Mouse (Mus musculus) yolk sac, embryonic 10.5 days (tissue): Measurements from ENCODE around the gene Pgm5.

Source experiments
- DNase-seq: peaks from one replicate; pipeline ENCODE4 v3.0.0-alpha.2; 2017; ENCODE audit warnings: low spot score

Gene Pgm5

DNA sequence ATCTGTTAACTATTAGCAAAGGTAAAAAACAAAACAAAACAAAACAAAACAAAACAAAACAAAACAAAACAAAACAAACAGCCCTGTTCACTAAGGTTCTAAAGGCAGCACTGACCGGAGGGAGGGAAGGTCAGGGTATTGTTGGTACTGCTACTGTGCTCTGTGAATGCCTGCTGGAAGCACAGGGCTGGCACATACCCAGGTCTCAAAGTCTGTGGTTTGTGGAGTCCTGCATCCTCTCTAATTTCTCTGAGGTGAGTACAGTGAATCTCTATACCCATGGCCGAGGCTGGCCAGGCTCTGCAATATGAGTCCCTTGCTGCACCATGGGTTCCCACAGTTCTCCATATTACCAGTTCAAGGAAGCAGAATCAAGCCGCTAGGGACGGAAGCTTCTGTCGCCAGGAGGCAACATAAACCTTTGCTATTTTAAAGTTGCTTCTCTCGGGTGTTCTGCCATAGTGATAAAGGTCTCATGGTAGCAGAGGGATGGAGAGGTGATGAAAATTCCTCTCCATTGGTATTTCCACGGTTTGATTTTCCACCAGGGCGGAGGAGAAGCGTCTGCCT lies 208.3 kb downstream of the Pgm5 start:
- DNase-seq: no peak

DNA sequence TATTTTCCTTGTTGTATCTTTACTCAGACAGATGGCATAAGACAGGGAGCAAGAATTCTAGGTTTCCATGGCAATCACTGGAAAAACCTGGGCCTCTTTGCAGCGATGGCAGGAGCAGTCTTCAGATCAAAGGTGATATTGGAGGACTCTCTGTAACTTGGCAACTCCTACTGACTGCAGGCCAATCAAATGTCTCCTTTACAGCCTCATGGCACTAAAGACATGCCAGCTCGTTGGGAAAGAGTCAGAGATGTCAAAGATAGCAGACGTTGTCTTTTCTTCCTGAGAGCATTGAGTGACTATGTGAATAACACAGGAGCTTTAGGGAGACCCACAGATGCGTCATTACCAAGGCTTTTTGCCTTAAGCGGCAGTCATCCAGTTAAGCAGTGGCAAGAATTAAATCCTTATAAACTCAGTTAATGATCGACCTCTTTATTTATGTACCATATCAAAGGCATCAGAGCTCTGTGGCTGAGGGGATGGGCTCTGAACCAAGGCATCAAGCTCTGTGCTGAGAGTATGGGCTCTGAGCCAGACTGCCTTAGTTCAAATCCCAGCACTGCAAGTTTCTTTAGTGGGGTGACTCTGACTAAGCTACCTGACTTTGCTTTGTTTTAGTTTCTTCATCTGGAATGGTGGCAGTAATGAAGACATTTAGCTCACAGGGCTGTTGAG lies 209.2 kb downstream of the Pgm5 start:
- no peak for DNase-seq

GRCm38 (mm10) chr19:24651595-24651994 lies 210.1 kb downstream of the Pgm5 start:
- DNase-seq: no peak

- no peak for DNase-seq
Observed at GRCm38 (mm10) chr19:24650428-24650827, 211.2 kb downstream of the Pgm5 start.

DNA sequence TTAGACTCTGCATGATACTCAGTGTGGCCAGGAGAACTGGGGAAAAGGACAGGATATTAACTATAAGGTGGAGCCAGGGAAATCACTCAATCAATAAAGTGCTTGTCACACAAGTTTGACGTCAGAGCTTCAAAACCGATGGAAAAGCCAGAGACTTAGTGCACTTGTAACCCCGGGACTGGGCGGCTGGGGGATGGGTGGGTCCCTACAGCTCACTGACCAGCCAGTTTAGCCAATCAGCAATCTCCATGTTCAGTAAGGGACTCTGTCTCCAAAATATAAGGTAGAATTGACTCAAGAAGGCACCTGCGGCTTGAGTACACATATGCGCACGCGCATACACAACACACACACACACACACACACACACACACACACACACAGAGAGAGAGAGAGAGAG lies 213.6 kb downstream of the Pgm5 start:
- no peak for DNase-seq

DNA sequence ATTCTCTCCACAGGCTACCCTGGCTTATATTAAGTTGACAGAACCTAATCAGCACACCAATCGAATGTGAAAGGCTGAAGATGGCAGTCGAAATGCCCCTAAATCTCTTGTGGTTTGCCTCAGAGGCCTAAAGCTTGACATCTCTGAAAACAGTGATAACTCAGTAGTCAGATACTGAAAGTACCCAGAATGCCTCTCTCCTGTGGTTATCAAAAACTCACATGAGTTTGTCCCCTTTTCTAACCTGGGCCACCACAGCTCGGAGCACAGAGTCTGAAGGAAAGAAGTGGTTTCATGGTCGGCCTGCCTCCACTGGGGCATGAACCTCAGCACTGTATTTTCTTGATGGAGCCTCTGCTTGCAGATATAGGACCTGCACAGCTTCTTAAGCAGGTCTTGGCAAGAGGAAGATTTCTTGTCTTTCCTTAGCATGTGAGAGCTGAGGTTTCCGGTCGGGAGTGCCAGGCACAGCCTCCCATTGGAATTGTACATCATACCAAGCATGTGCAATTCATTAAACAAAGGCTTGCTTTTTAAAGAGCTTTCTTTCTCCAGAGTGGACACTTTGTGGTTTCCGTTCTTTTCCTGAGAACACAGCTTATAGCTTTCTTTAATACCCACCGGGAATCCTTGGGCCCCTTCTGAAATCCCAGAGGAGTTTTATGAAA lies 215.4 kb downstream of the Pgm5 start:
- no peak for DNase-seq

DNA sequence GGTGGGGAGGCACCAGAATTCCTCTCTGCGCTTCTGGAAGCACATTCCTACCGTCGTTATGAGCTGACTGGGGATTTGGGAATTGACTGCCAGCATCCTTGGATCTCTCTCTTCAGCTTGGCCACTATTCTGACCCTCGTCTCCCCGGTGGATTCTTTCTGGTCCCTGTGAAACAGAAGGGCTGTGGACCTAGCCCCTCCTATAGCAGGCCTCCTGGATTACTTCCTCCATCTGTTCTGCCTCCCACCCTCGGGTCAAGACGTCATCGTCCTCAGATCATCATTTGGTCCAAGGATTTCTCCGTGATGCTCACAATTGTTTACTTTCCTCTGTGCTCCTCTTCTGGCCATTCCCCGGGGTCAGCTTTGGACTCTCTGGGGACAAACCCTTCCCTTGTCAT lies 216.7 kb downstream of the Pgm5 start:
- no peak for DNase-seq

- DNase-seq: no peak
Observed at GRCm38 (mm10) chr19:24640982-24641381, 220.7 kb downstream of the Pgm5 start.

- no peak for DNase-seq
Observed at GRCm38 (mm10) chr19:24637988-24638387, 223.7 kb downstream of the Pgm5 start.

DNA sequence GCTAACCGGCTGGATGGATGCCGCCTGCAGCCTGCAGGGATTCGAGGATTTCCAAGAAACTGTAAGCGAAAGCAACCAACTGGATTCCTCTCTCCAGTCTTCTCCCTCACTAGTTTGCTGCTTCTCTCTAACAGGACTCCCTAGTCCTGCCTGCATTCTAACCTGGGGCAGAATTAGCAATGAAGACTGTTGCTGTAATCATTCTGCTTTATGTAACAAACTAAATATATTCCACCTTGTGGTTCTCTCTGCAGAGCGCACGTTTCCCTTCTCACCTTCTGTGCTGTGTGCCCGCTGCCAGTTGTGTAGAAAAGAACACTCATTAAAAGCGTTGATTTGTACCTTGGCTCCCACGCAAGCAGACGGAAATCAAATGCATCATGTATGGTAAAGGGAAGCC lies 225.0 kb downstream of the Pgm5 start:
- no peak for DNase-seq

DNA sequence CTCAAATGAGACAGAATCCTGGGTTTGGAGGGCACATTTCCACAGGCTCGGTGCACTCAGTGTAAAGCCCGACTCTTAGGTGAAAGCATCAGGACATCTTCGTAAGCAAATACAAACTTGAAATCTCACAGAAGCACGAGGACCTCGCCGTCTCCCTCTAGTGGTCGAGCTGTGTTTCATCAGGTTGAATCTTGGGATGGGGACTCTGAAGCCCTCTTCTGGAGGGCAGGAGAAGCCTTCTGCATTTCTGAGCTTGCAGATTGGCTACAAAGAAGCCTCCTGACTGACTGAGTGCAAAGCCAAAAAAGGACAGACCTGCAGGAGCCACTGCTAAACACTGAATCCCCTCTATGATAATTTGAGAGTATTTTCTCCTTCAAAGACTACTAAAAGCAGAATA lies 227.1 kb downstream of the Pgm5 start:
- peak; percentile 54 for DNase-seq
